Mouse (Mus musculus) large intestine, adult 2 months (tissue): ENCODE data around the gene Mid1. TPM values are rescaled to one million over a fixed set of nuclear protein-coding genes. Genes with fewer than 3 reads are reported as not detected.
"Not testable (repeated sequence)": the region's sequence is repeated elsewhere in the genome, so short reads cannot be mapped to it uniquely, and the experiment has no call there.

Experiments used
- DNase-seq: peaks from one replicate; pipeline ENCODE4 v3.0.0-alpha.2; 2012; ENCODE audit warnings: low read depth, low spot score
- WGBS: fragments of 180-500 bp; shearing (Covaris S2); methylation state at CpG from one replicate; pipeline ENCODE4 v1.1.7; 2018; 5-methylcytosine and 5-hydroxymethylcytosine counted together
- polyA plus RNA-seq: library from polyadenylated mRNA; depleted of rRNA; stranded (reverse); fragments of >200 nt; gene quantifications from 2 replicates; pipeline ENCODE4 v1.2.3, GENCODE M21; 2012; rRNA removed

Mid1 gene
- polyA plus RNA-seq, 1 experiment: 5.1 TPM

DNA sequence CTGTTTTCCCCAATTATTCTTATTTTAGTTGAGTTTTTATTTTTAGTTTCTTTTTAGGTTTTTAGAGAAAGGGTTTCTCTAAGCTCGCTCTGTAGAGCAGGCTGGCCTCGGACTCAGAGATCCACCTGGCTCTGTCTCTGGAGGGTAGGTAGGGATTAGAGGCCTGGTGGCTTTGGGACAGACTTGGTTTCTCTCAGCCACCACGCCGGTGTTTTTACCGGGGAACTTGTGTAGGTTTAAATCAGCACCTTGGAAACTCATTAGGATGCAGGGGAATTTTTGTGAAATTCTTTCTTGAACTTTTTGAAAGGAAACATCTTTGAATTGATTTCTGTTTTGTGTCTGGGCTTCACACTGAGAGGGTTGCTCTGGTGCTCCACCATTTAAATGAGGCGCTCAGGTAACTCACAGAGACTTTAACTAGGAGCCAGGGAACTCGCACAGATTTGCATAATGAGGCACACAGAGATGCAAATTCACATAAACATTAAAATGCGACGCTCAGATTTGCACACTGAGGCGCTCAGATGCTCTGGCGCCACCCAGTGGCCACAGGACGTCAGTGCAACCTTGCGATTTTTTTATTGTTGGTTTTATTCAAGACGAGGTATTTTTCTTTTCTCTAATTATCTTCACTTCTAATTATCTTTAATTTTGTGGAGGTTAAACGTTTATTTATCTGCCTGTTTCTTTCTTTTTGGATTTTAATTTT is 336.9 kb downstream of the Mid1 start:
- DNase-seq: not testable (repeated sequence)
- WGBS: 54% methylated on average over 15 of the region's 15 CpGs

Other genes with a start within 250 kb of the Mid1 start
- gene 4933400A11Rik, start 94.4 kb downstream of the Mid1 start, polyA plus RNA-seq: not detected in 2 replicates